Mouse (Mus musculus) layer of hippocampus, postnatal 14 days (tissue): ENCODE measurements around the gene Znhit6. TPM values are rescaled to one million over a fixed set of nuclear protein-coding genes. Genes with fewer than 3 reads are reported as not detected.

ENCODE experiments used
- total RNA-seq, 2 experiments: library from RNA; stranded (reverse); gene quantifications; 2 replicates each; pipeline ENCODE4 v1.2.3; 2021

The Znhit6 gene
- total RNA-seq, 2 experiments from 2014 or later, result 17.4 to 17.5 TPM

Other genes starting within 250 kb of the Znhit6 start
- 1 to 10 TPM; 7.8 TPM for gene Ccn1, start 73.8 kb downstream of the Znhit6 start, total RNA-seq
- 10 to 100 TPM; 62.6 to 72.2 TPM for gene Ddah1, start 182.5 kb downstream of the Znhit6 start, total RNA-seq